Mouse (Mus musculus) cortical plate, adult 2 months (tissue): ENCODE measurements around the gene Thbd. TPM values are rescaled to one million over a fixed set of nuclear protein-coding genes. Genes with fewer than 3 reads are reported as not detected.

Experiments used
- H3K27ac ChIP-seq: fragments of 200-500 bp; 2 replicates; pipeline ENCODE4 v1.5.1; 2012; ENCODE audit warnings: low read length, control low read depth, inconsistent platforms; ENCODE audit not compliant: insufficient read depth
- H3K4me1 ChIP-seq: fragments of 200-500 bp; 2 replicates; pipeline ENCODE4 v1.6.1; 2011; ENCODE audit warnings: low read length; ENCODE audit not compliant: control insufficient read depth, insufficient read depth
- H3K4me3 ChIP-seq: fragments of 200-500 bp; 2 replicates; pipeline ENCODE4 v1.5.1; 2011; ENCODE audit warnings: mild to moderate bottlenecking, low read length, control low read depth; ENCODE audit not compliant: insufficient read depth
- CTCF ChIP-seq: fragments of 200-500 bp; IDR thresholded peaks from 2 replicates; pipeline ENCODE4 v1.5.1; 2011; ENCODE audit warnings: mild to moderate bottlenecking, control low read depth, low read length; ENCODE audit not compliant: insufficient read depth; ENCODE audit errors: extremely low read depth
- POLR2A ChIP-seq: fragments of 200-500 bp; IDR thresholded peaks from 2 replicates; pipeline ENCODE4 v1.6.1; 2011; ENCODE audit warnings: mild to moderate bottlenecking, low read length, control low read depth; ENCODE audit not compliant: insufficient read depth; ENCODE audit errors: extremely low read depth
- polyA plus RNA-seq: library from polyadenylated mRNA; depleted of rRNA; stranded (reverse); fragments of >200 nt; gene quantifications from 2 replicates; pipeline ENCODE4 v1.2.3, GENCODE M21; 2012; rRNA removed

The Thbd gene
- polyA plus RNA-seq, 1 experiment = 14.4 TPM

DNA sequence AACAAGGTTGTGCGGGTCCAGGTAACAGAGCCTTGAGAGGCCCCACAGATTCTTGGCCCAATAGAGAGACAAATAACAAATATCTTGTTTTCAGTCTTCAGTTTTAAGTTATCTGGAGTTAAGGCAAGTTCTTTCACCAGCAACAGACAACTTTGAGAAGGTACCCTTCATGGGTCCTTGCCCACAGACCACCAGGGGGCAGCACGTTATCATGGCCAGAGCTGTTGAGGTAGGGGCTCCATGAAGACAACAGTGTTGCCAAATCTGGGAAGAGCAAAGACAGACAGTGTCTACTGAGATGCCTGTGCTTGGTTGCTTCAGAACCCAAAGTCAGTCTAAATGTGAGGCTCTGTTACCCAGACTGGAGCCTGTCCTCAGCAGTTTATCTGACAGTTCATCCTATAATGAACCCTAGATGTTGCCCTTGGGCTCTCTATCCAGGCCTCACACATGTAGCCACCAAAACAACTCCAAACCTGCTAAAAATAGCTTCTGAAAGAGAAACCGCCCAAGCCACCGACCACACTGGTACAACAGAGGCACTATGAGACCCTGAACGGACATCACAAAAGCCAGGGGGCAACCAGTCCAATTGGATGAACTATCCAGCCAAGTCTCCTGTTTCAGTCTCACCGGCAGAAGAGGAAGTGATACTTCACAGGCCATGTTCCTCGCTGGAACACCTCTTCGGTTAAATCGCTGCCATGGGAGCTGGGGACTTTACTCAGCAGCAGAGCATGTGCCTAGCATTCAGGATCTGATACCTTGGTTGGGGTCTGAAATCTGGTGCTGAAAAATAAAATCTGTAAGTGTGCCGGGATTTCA is 32.5 kb downstream of the Thbd start:
- Histone ChIP-seq H3K4me3 (no peak overlapping the region), H3K4me1 (peaks cover 4% of the 10 kb centered on the region), H3K27ac (no peak overlapping the region)
- no peak for TF ChIP-seq POLR2A
- TF ChIP-seq CTCF = peak; percentile 40; the same call in 1 of the 2 replicates

DNA sequence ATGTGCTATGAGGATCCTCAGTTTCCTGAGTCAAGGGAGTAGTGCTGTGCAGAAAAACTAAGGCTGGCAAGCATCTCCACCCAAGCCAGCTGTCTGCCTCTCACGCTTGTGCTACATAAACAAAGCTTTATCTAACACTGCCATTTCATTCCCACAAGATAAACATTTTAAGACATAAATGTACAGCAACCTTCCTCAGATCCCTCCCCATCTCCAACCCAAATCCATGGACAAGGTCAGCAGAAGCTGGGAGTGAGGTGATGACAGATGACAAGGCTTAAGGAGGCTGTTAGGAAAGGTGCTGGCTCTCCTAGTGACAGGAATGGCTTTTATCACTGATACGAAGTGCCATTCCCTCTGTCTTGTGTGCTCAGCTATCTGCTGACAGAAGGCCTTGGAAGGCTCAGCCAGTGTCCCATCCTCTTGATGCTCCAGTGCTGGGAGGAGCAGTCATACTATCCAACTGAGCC is 34.4 kb downstream of the Thbd start:
- Histone ChIP-seq H3K4me3 (no peak overlapping the region), H3K4me1 (peaks cover 4% of the 10 kb centered on the region), H3K27ac (no peak overlapping the region)
- TF ChIP-seq POLR2A (no peak), CTCF (no peak)

DNA sequence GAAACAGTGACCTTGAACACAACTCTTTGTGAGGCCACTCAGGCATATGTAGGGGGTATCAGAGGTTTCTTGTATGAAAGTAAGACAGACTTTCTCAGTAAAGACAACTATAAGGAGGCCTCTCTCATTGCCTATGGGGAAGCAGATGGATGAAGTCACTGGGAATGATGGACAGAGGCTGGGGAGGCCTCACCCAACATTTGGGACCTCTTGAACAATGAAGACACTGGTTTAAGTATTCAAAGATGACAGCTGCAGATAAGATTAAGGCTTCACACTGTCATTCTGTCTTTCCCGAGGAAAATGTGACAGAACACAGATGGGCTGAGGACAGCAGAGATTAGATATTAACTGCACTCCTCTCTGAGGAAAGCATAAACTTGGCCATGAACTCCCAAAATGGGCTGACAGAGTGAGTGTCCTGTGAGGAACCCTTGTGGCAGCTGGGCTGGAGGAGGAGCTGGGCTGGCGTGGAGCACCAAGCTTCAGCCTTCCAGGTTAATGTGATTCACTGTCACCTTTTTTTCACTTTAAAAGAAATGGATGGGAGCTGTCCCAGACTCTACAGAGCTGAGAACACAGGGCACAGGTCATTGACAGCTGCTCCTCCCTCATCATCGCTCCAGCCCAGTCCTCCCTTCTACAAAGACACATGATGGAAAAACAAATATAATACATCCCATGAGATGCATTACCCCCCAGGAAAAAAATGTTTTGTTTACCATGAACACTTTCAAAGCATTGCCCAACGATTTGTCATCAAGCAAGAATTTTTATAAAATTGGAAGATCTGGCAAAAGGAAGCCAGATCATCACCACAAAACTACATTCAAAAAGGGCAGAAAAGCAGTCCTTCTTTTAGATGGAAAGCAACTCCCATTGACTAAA is 36.0 kb downstream of the Thbd start:
- Histone ChIP-seq H3K27ac (no peak overlapping the region), H3K4me1 (peaks cover 4% of the 10 kb centered on the region), H3K4me3 (no peak overlapping the region)
- TF ChIP-seq POLR2A = no peak

DNA sequence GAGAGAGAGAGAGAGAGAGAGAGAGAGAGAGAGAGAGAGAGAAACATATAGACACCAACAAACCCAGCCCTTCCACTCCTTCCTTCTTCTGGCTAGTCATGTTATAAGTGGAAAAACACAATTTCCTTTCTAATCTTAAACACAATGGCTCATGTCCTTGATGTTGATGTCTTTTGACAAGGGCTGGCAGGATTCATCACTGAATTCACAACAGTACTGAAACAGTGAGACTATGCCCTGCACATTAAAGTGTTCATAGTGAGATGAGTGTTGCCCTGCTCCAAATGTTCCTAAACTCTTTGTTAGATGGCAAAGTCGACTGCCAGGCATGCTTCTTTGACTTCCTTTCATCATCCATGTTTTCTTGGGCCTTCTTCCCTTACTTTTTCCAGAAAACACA is 42.8 kb downstream of the Thbd start:
- Histone ChIP-seq H3K27ac (no peak overlapping the region), H3K4me3 (no peak overlapping the region), H3K4me1 (no peaks in the 10 kb centered on the region)
- no peak for TF ChIP-seq POLR2A
- no peak for TF ChIP-seq CTCF

DNA sequence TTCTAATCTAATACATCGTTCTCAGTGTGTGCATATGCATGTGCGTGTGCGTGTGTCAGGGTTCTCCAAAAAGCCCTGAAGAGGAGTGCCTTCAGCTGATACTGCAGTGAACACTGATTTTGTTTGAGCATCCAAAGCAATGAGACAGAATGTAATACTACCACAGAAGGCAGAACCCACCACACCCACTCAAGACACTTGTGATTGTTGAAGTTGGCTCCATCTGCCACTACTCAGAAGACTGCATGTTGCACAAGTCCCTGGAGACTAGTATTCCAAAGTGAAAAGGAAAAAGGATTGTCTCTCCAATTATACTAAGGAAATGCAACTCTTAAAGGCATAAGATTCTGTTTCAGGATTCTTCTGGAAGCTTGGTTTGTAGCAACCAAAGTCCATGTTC is 43.5 kb downstream of the Thbd start:
- Histone ChIP-seq H3K4me1 (no peaks in the 10 kb centered on the region), H3K27ac (no peak overlapping the region), H3K4me3 (no peak overlapping the region)
- no peak for TF ChIP-seq CTCF
- no peak for TF ChIP-seq POLR2A

DNA sequence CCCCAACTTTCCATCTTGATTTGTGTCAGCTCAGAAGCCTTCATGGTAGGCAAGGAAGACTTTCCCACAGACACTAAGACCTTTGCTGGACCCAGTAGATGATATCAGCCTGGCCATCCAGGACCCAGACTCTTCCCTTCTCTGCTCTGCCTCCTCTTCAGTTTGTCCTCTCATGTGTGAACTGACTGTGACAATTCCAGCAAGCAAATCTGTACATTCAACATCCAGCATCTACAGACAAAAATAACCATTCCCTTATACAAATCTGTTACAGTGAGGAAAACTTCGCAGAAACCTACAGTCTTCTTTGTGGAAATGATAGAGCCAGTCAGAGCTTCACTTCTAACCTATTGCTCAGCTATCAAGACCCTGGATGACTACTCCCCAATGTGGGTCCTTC is 50.8 kb downstream of the Thbd start:
- Histone ChIP-seq H3K4me3 (no peak overlapping the region), H3K4me1 (no peaks in the 10 kb centered on the region), H3K27ac (no peak overlapping the region)
- no peak for TF ChIP-seq CTCF
- no peak for TF ChIP-seq POLR2A

Other genes starting within 250 kb of the Thbd start
- 21.9 and 25.7 TPM in 2 replicates for gene Sstr4, start 12.8 kb downstream of the Thbd start, polyA plus RNA-seq
- 3.7 and 4.0 TPM in 2 replicates for gene Cd93, start 35.4 kb upstream of the Thbd start, polyA plus RNA-seq